Mouse (Mus musculus) testis, adult 2 months (tissue): ENCODE results near the gene Stard13.

ENCODE experiments used
- CTCF ChIP-seq: fragments of 200-500 bp; IDR thresholded peaks from 2 replicates; pipeline ENCODE4 v1.5.1; 2012; ENCODE audit warnings: low read depth, mild to moderate bottlenecking, inconsistent platforms, low read length, moderate library complexity; ENCODE audit not compliant: control insufficient read depth, insufficient read depth, insufficient replicate concordance
- POLR2A ChIP-seq: fragments of 200-500 bp; IDR thresholded peaks from 2 replicates; pipeline ENCODE4 v1.6.1; 2012; ENCODE audit warnings: low read depth, mild to moderate bottlenecking, inconsistent platforms, low read length, moderate library complexity; ENCODE audit not compliant: control insufficient read depth

DNA sequence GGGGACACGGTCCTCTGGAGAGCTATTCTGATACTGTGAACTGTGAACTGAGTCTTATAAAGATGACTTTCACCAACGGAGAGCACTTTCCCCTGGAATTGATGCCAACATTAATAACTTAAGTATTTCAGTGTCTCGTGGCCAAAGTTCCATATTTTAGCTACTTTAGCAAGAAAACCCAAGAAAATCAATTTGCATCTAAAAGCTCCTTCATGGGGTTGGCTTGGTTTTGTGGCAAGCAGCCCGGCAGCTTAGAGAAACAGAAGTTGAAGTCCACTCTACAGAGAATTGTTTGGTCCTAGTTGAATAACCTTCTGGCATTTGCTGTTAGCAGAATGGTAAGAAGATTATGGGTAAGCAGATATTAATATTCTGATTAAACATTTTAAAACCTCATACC lies 2.2 kb downstream of the Stard13 start:
- TF ChIP-seq CTCF = no peak
- TF ChIP-seq POLR2A = no peak
